8 mouse cellular contexts compared by ENCODE assay signal in the genomic region with DNA sequence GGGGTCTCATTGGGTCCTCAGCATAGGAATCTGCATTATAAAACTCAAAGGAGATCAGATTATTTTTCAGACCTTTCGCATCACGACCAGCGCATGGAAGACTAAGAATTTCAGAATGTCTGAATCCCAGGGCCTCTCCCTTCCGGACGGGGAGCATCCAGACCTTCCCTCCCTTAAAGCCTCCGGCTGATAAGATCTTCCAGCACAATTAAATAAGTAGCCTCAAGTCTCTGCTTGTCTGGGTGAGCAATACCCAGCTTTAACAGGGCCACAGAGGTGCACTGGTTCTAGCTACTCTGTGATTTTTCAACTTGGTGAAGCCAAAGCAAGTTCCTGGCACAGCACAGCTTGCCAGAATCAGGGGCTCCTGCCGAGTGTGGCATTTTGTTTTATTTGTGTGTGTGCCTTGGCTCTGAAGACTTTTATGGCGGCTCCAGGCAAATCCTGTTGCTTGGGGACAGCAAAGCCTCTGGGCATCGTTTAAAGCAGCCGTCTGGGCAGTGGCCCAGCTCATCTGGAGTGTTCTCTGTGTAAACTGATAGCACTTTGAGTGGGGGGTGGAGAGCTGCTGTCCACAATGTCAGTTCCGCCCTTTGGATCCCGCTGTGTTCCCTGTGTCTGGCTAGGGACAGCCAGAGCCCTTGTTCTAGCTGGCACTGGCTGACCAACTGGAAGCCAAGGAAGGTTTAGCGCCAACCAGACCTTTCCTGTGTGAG. TPM values are rescaled to one million over a fixed set of nuclear protein-coding genes. Genes with fewer than 3 reads are reported as not detected.
A peak's percentile ranks its signal among the peaks of the same experiment; 100 is the strongest.
DNase-seq lines count a peak whose midpoint lies in the region; ATAC-seq and TF ChIP-seq lines count a peak whose summit lies in the region.

No protein-coding gene starts in this region.

- H3K9me3 ChIP-seq in intestine, postnatal 0 days (ENCODE audit: control insufficient read depth), result no peaks in the 10 kb centered on the region
- no peaks in the 10 kb centered on the region for H3K9me3 ChIP-seq in midbrain, embryonic 10.5 days (replicated peaks)
- no peaks in the 10 kb centered on the region for H3K9me3 ChIP-seq in stomach, embryonic 16.5 days (replicated peaks; ENCODE audit: control insufficient read depth, low read length)

- WGBS in intestine, postnatal 0 days, result 28% methylated on average over 13 of the region's 13 CpGs
- WGBS in midbrain, embryonic 10.5 days, result 40% methylated on average over 13 of the region's 13 CpGs
- 33% methylated on average over 13 of the region's 13 CpGs for WGBS in stomach, embryonic 16.5 days

- no peak for ATAC-seq in intestine, postnatal 0 days
- ATAC-seq in stomach, embryonic 16.5 days (ENCODE audit: insufficient read depth, low FRiP score), result no peak

- no peaks in the 10 kb centered on the region for H3K36me3 ChIP-seq in intestine, postnatal 0 days (ENCODE audit: control insufficient read depth, insufficient read depth)
- H3K36me3 ChIP-seq in midbrain, embryonic 10.5 days, result peaks cover 8% of the 10 kb centered on the region
- H3K36me3 ChIP-seq in stomach, embryonic 16.5 days (ENCODE audit: control insufficient read depth, insufficient read depth, low read length), result no peaks in the 10 kb centered on the region

- no peak for TF ChIP-seq CTCF in intestine, postnatal 0 days (IDR thresholded peaks at IDR 0.05; ENCODE audit: low read depth)

- DNase-seq in adrenal gland, adult 18-20 months (ENCODE audit: low spot score in 2 of 2), result peak; percentile 33 to 49
- peak; percentile 43 for DNase-seq in embryo, embryonic 10.5 days (ENCODE audit: low spot score)
- peak; percentile 28 to 72 for DNase-seq in gastrocnemius, postnatal 4 days (ENCODE audit: low spot score in 2 of 2)
- DNase-seq in left cerebral cortex, postnatal 36 days (ENCODE audit: low spot score in 2 of 2), result peak; percentile 29 to 39
- peak; percentile 19 for DNase-seq in midbrain, embryonic 10.5 days (ENCODE audit: low spot score)
- DNase-seq in thymus, postnatal 4 days, result no peak

- peak overlapping the region; percentile 56 for H3K4me2 ChIP-seq in intestine, postnatal 0 days (replicated peaks; ENCODE audit: low read depth)
- peak overlapping the region; percentile 46 for H3K4me2 ChIP-seq in stomach, embryonic 16.5 days (ENCODE audit: low read depth, low read length)

- H3K4me3 ChIP-seq in intestine, postnatal 0 days (ENCODE audit: low read depth, low read length), result peak overlapping the region; percentile 13; the same call in 1 of the 2 replicates
- peak overlapping the region; percentile 30 for H3K4me3 ChIP-seq in midbrain, embryonic 10.5 days
- peak overlapping the region; percentile 24 for H3K4me3 ChIP-seq in stomach, embryonic 16.5 days (replicated peaks; ENCODE audit: low read length)

- no peaks in the 10 kb centered on the region; the same call in 1 of the 2 replicates for H3K4me1 ChIP-seq in intestine, postnatal 0 days (replicated peaks; ENCODE audit: control insufficient read depth, insufficient read depth, low read length)
- peaks cover 13% of the 10 kb centered on the region for H3K4me1 ChIP-seq in midbrain, embryonic 10.5 days
- H3K4me1 ChIP-seq in stomach, embryonic 16.5 days (ENCODE audit: control insufficient read depth, insufficient read depth, low read length), result peaks cover 10% of the 10 kb centered on the region

- no peak overlapping the region for H3K9ac ChIP-seq in intestine, postnatal 0 days (ENCODE audit: low read depth, low read length)
- H3K9ac ChIP-seq in stomach, embryonic 16.5 days (ENCODE audit: low read length), result peak overlapping the region; percentile 20

- intact Hi-C loops in left cerebral cortex, postnatal 36 days (cut with DNase I), result no loop called here

- no peaks in the 10 kb centered on the region for H3K27me3 ChIP-seq in intestine, postnatal 0 days (replicated peaks; ENCODE audit: control insufficient read depth, insufficient read depth, low read length)
- no peaks in the 10 kb centered on the region for H3K27me3 ChIP-seq in midbrain, embryonic 10.5 days (ENCODE audit: low read depth, poor library complexity, severe bottlenecking)
- no peaks in the 10 kb centered on the region for H3K27me3 ChIP-seq in stomach, embryonic 16.5 days (ENCODE audit: control insufficient read depth, insufficient read depth, low read length)

- no peak overlapping the region for H3K27ac ChIP-seq in intestine, postnatal 0 days (ENCODE audit: low read depth, low read length)
- H3K27ac ChIP-seq in midbrain, embryonic 10.5 days (replicated peaks), result peak overlapping the region; percentile 33; the same call in 1 of the 2 replicates
- peak overlapping the region; percentile 14 for H3K27ac ChIP-seq in stomach, embryonic 16.5 days (ENCODE audit: low read length)

RNA-seq across cellular contexts. Expression of a gene that starts 0.6 kb away (rescaled TPM):
- 10 to 100 TPM; 54.0 to 59.3 TPM for total RNA-seq in adrenal gland, adult 18-20 months (2021)
- total RNA-seq in gastrocnemius, postnatal 4 days (2021), result 1 to 10 TPM; 5.5 to 6.0 TPM
- polyA plus RNA-seq in intestine, postnatal 0 days (2015; fragmentation: Nextera tagmentation; extraction: Ambion mirVana), result 0.08 TPM in 2 replicates
- 1 to 10 TPM; 2.9 to 4.3 TPM for total RNA-seq in left cerebral cortex, postnatal 36 days (2021)
- polyA plus RNA-seq in midbrain, embryonic 10.5 days (2016; fragmentation: Nextera tagmentation; extraction: Ambion mirVana), result 0.02 and 0.07 TPM in 2 replicates
- 0.31 and 0.32 TPM in 2 replicates for polyA plus RNA-seq in stomach, embryonic 16.5 days (2015; fragmentation: Nextera tagmentation; extraction: Ambion mirVana)

RNA-seq across cellular contexts. Expression of a gene that starts 11.6 kb away (rescaled TPM):
- 10 to 100 TPM; 10.4 to 13.7 TPM for total RNA-seq in adrenal gland, adult 18-20 months (2021)
- 10 to 100 TPM; 10.6 to 16.3 TPM for total RNA-seq in gastrocnemius, postnatal 4 days (2021)
- 6.5 and 6.9 TPM in 2 replicates for polyA plus RNA-seq in intestine, postnatal 0 days (2015; fragmentation: Nextera tagmentation; extraction: Ambion mirVana)
- 10 to 100 TPM; 12.6 to 22.0 TPM for total RNA-seq in left cerebral cortex, postnatal 36 days (2021)
- polyA plus RNA-seq in midbrain, embryonic 10.5 days (2016; fragmentation: Nextera tagmentation; extraction: Ambion mirVana), result 18.8 and 18.9 TPM in 2 replicates
- polyA plus RNA-seq in stomach, embryonic 16.5 days (2015; fragmentation: Nextera tagmentation; extraction: Ambion mirVana), result 14.7 and 14.8 TPM in 2 replicates

RNA-seq across cellular contexts. Expression of a gene that starts 34.5 kb away (rescaled TPM):
- total RNA-seq in adrenal gland, adult 18-20 months (2021), result under 1 TPM; 0.30 to 0.67 TPM
- total RNA-seq in gastrocnemius, postnatal 4 days (2021), result 1 to 10 TPM; 8.2 to 8.3 TPM
- 3.3 and 4.4 TPM in 2 replicates for polyA plus RNA-seq in intestine, postnatal 0 days (2015; fragmentation: Nextera tagmentation; extraction: Ambion mirVana)
- total RNA-seq in left cerebral cortex, postnatal 36 days (2021), result under 1 TPM; 0.49 to 0.57 TPM
- 21.9 and 22.9 TPM in 2 replicates for polyA plus RNA-seq in midbrain, embryonic 10.5 days (2016; fragmentation: Nextera tagmentation; extraction: Ambion mirVana)
- polyA plus RNA-seq in stomach, embryonic 16.5 days (2015; fragmentation: Nextera tagmentation; extraction: Ambion mirVana), result 11.5 and 13.1 TPM in 2 replicates

Comparison
In these comparisons a context has a peak if more than half of its experiments do, and no peak if none do; other contexts are left out.
1. RNA of a gene that starts 0.6 kb away (total RNA-seq): 54.0 to 59.3 TPM in adrenal gland, adult 18-20 months; 5.5 to 6.0 TPM in gastrocnemius, postnatal 4 days and 2.9 to 4.3 TPM in left cerebral cortex, postnatal 36 days; every median in the first group is over 4 times any median in the second.
2. RNA of a gene that starts 34.5 kb away (total RNA-seq): 8.2 to 8.3 TPM in gastrocnemius, postnatal 4 days; 0.30 to 0.67 TPM in adrenal gland, adult 18-20 months and 0.49 to 0.57 TPM in left cerebral cortex, postnatal 36 days; every median in the first group is over 4 times any median in the second.
3. Peak in every context shown above with its lines, with median percentiles within 50 percentile points of each other: H3K4me3 ChIP-seq.